Mouse (Mus musculus): ENCODE data around the gene Hras. TPM values are rescaled to one million over a fixed set of nuclear protein-coding genes. Genes with fewer than 3 reads are reported as not detected.
A peak's percentile ranks its signal among the peaks of the same experiment; 100 is the strongest.

Gene Hras
- polyA plus RNA-seq, 1 experiment from 2014 or later = 78.3 TPM

DNA sequence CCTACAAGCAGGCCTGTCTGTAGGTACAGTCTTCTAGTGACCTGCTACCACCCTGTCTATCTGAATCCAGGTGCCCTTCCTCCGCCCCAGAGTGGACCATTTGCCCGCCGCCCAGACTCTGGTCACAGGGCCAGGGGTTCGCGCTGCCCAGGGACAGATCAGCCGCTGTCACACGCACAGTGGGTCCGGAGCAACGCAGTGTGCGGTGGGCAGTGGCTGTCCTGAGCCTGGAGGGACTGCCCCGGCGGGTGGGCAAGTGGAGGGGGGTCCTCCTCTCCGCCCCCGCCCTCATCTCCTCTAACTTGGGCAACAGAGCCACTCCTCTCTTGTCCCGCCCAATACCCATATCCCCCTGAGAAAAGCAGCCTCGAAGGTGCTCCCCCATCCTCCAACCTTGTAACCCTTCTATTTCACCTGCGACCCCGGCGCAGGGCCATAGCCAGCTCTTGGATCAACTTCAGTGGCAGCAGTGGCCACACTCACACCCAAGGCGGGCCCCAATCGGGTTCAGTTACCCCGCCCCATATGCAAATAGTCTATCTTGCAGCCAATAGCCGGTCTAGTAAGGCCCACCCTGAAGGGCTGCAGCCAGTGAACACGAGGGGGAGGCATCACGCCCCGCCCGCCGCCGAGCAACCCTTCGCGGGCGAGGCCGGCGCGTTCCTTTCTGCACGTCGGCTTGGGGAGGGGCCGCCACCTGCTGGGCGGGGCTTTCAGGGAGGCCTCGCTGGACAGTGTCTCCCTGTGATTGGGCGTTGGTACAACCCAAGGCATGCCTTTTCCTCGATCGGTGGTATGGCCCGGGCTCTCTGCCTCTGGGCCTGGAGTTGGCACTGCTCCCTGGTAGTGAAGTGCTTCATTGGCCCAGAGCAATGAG lies 27.7 kb upstream of the Hras start:
- H3K27ac ChIP-seq (ENCODE audit: low read length) = peak overlapping the region; percentile 93
- peak overlapping the region; percentile 51 for H3K4me3 ChIP-seq (ENCODE audit: low read length)
- no peaks in the 10 kb centered on the region for H3K27me3 ChIP-seq (ENCODE audit: insufficient read depth, low read length)
- no peaks in the 10 kb centered on the region for H3K9me3 ChIP-seq (ENCODE audit: low read length)
- peaks cover 23% of the 10 kb centered on the region for H3K36me3 ChIP-seq (ENCODE audit: insufficient read depth, low read length)
- peak; percentile 98 for ATAC-seq (ENCODE audit: low FRiP score, low TSS enrichment)
- WGBS = 2% methylated on average over 41 of the region's 44 CpGs
- peak overlapping the region; percentile 69 for H3K4me2 ChIP-seq (replicated peaks; ENCODE audit: low read depth, low read length)
- peak overlapping the region; percentile 70 for H3K9ac ChIP-seq (replicated peaks; ENCODE audit: low read length)
- peaks cover 45% of the 10 kb centered on the region for H3K4me1 ChIP-seq (ENCODE audit: insufficient read depth, low read length)

GRCm38 (mm10) chr7:141220377-141220776 lies 26.6 kb upstream of the Hras start:
- no peak for ATAC-seq (ENCODE audit: low FRiP score, low TSS enrichment)
- Histone ChIP-seq H3K4me3 (ENCODE audit: low read length) (no peak overlapping the region), H3K4me1 (ENCODE audit: insufficient read depth, low read length) (peaks cover 50% of the 10 kb centered on the region), H3K27ac (ENCODE audit: low read length) (no peak overlapping the region), H3K9me3 (ENCODE audit: low read length) (no peaks in the 10 kb centered on the region), H3K27me3 (ENCODE audit: insufficient read depth, low read length) (no peaks in the 10 kb centered on the region), H3K9ac (replicated peaks; ENCODE audit: low read length) (0 out of 2 replicates have a peak overlapping the region, but pooled peaks have one; percentile 7), H3K36me3 (ENCODE audit: insufficient read depth, low read length) (peaks cover 23% of the 10 kb centered on the region), H3K4me2 (replicated peaks; ENCODE audit: low read depth, low read length) (peak overlapping the region; percentile 69)
- 80% methylated on average over 1 of the region's 1 CpGs for WGBS

DNA sequence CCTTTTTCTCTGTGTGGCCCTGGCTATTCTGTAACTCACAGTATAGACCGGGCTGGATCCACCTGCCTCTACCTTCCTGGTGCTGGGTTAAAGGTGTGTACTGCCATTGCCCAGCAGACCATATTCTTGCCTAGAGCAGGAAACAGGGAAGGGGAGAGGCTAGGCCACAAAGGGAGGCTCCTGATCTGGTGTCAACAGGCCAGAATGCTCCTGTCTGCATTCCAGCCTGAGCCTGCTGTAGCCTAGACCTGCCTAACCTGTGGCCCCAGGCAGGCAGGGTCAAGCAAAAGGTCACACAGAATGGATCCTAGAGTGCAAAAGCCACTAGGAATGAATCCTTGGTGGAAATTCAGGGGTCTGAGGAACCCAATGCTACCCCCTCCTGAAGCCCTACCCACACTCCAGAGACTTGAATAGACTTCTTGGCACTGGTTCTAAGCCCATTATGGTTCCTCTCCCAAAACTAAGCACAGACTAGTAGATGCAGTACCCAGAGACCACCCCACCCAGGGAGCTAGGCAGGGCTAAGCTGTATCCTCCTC lies 25.8 kb upstream of the Hras start:
- ATAC-seq (ENCODE audit: low FRiP score, low TSS enrichment) = no peak
- 93% methylated on average over 1 of the region's 1 CpGs for WGBS
- no peak overlapping the region for H3K27ac ChIP-seq (ENCODE audit: low read length)
- 0 out of 2 replicates have a peak overlapping the region, but pooled peaks have one; percentile 34 for H3K9ac ChIP-seq (replicated peaks; ENCODE audit: low read length)
- no peak overlapping the region for H3K4me2 ChIP-seq (replicated peaks; ENCODE audit: low read depth, low read length)
- no peak overlapping the region for H3K4me3 ChIP-seq (ENCODE audit: low read length)
- H3K4me1 ChIP-seq (ENCODE audit: insufficient read depth, low read length) = peaks cover 54% of the 10 kb centered on the region
- H3K36me3 ChIP-seq (ENCODE audit: insufficient read depth, low read length) = peaks cover 23% of the 10 kb centered on the region
- H3K9me3 ChIP-seq (ENCODE audit: low read length) = no peaks in the 10 kb centered on the region
- no peaks in the 10 kb centered on the region for H3K27me3 ChIP-seq (ENCODE audit: insufficient read depth, low read length)

DNA sequence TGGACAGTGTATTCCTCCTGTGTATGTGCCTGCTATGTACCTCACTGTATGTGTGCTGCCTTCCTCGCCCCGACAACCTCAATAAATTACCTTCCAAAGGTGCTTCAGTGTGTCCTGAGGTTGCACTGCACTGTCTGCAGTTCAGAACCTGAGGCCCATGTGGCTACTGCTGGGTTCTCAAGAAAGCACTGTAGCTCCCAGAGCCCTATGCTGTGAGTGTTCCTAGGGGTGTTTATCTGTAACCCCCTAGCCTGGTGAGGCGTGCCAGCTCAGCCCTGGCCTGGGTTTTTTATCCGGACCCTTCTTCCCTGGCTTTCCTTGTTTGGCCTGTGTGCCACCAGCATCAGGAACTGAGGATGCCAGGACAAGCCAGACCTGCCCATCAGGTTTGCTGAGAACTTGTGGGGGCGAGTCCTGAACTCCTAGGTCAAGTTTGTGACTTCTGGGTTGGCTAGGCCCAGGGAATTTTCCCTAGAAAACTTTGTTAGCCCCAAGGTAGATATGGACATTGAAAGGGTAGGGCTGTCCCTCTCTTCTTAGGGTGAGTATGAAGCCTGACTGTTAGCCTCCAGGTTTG lies 24.8 kb upstream of the Hras start:
- Histone ChIP-seq H3K27me3 (ENCODE audit: insufficient read depth, low read length) (no peaks in the 10 kb centered on the region), H3K4me3 (ENCODE audit: low read length) (no peak overlapping the region), H3K9ac (replicated peaks; ENCODE audit: low read length) (peak overlapping the region; percentile 44; the same call in 1 of the 2 replicates), H3K4me1 (ENCODE audit: insufficient read depth, low read length) (peaks cover 61% of the 10 kb centered on the region), H3K9me3 (ENCODE audit: low read length) (no peaks in the 10 kb centered on the region), H3K36me3 (ENCODE audit: insufficient read depth, low read length) (peaks cover 23% of the 10 kb centered on the region), H3K27ac (ENCODE audit: low read length) (peak overlapping the region; percentile 46; the same call in 1 of the 2 replicates), H3K4me2 (replicated peaks; ENCODE audit: low read depth, low read length) (peak overlapping the region; percentile 16; the same call in 1 of the 2 replicates)
- no peak for ATAC-seq (ENCODE audit: low FRiP score, low TSS enrichment)
- 79% methylated on average over 5 of the region's 5 CpGs for WGBS

DNA sequence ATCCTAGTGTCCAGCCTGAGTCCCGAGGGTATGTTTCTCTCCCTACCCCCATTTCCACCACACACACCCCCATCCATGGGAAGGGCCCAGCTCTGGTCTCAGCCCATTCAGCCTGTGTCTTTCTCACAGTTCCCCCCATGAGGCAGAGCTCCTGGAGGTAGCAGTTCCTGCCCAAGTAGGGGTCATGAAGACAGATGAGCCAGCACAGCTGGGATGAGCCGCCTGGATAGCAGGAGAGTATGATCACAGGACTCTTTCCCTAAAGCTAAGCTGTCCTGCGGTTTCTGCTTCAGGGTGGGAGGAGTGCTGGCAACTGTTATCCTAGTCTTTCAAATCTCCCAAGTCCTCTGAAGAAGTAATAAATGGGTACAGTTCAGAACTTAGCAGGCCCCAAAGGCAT lies 24.3 kb upstream of the Hras start:
- WGBS = 71% methylated on average over 3 of the region's 3 CpGs

DNA sequence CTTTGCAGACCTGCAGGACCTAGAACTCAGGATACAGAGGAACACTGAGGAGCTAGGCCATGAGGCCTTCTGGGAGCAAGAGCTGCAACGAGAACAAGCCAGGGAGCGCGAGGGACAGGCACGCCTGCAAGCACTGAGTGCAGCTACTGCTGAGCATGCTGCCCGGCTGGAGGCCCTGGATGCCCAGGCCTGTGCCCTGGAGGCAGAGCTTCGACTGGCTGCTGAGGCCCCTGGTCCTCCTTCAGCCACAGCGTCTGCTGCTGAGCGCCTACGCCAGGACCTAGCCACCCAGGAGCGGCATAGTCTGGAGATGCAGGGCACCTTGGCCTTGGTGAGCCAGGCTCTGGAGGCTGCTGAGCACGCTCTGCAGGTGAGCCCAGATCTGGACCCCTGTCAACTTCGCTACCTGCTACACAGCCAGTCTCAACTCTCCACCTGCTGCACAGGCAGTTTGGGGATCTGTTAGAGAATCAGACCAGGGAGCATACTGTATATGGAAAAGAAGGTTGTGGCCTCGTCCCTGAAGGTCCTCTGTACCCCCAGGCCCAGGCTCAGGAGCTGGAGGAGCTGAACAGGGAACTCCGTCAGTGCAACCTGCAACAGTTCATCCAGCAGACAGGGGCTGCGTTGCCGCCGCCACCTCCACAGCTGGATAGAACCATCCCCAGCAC lies 23.7 kb upstream of the Hras start:
- no peaks in the 10 kb centered on the region for H3K9me3 ChIP-seq (ENCODE audit: low read length)
- no peaks in the 10 kb centered on the region for H3K27me3 ChIP-seq (ENCODE audit: insufficient read depth, low read length)
- peak overlapping the region; percentile 77 for H3K4me3 ChIP-seq (ENCODE audit: low read length)
- peak overlapping the region; percentile 92 for H3K4me2 ChIP-seq (replicated peaks; ENCODE audit: low read depth, low read length)
- 87% methylated on average over 17 of the region's 17 CpGs for WGBS
- H3K27ac ChIP-seq (ENCODE audit: low read length) = peak overlapping the region; percentile 96
- no peak for ATAC-seq (ENCODE audit: low FRiP score, low TSS enrichment)
- H3K36me3 ChIP-seq (ENCODE audit: insufficient read depth, low read length) = peaks cover 23% of the 10 kb centered on the region
- peak overlapping the region; percentile 78 for H3K9ac ChIP-seq (replicated peaks; ENCODE audit: low read length)
- H3K4me1 ChIP-seq (ENCODE audit: insufficient read depth, low read length) = peaks cover 54% of the 10 kb centered on the region

More for the DNA sequence above, 24.3 kb upstream of the Hras start:
- Histone ChIP-seq H3K9ac (replicated peaks; ENCODE audit: low read length) (peak overlapping the region; percentile 44), H3K9me3 (ENCODE audit: low read length) (no peaks in the 10 kb centered on the region), H3K4me1 (ENCODE audit: insufficient read depth, low read length) (peaks cover 61% of the 10 kb centered on the region), H3K36me3 (ENCODE audit: insufficient read depth, low read length) (peaks cover 23% of the 10 kb centered on the region), H3K4me2 (replicated peaks; ENCODE audit: low read depth, low read length) (peak overlapping the region; percentile 16; the same call in 1 of the 2 replicates), H3K27ac (ENCODE audit: low read length) (peak overlapping the region; percentile 46; the same call in 1 of the 2 replicates), H3K27me3 (ENCODE audit: insufficient read depth, low read length) (no peaks in the 10 kb centered on the region), H3K4me3 (ENCODE audit: low read length) (no peak overlapping the region)
- no peak for ATAC-seq (ENCODE audit: low FRiP score, low TSS enrichment)

GRCm38 (mm10) chr7:141216894-141217293 lies 23.1 kb upstream of the Hras start:
- peaks cover 49% of the 10 kb centered on the region for H3K4me1 ChIP-seq (ENCODE audit: insufficient read depth, low read length)
- H3K4me3 ChIP-seq (ENCODE audit: low read length) = peak overlapping the region; percentile 77
- peak overlapping the region; percentile 78 for H3K9ac ChIP-seq (replicated peaks; ENCODE audit: low read length)
- peak overlapping the region; percentile 96 for H3K27ac ChIP-seq (ENCODE audit: low read length)
- no peaks in the 10 kb centered on the region for H3K27me3 ChIP-seq (ENCODE audit: insufficient read depth, low read length)
- no peak for ATAC-seq (ENCODE audit: low FRiP score, low TSS enrichment)
- H3K4me2 ChIP-seq (replicated peaks; ENCODE audit: low read depth, low read length) = peak overlapping the region; percentile 92
- 80% methylated on average over 11 of the region's 11 CpGs for WGBS
- no peaks in the 10 kb centered on the region for H3K9me3 ChIP-seq (ENCODE audit: low read length)
- H3K36me3 ChIP-seq (ENCODE audit: insufficient read depth, low read length) = peaks cover 23% of the 10 kb centered on the region

DNA sequence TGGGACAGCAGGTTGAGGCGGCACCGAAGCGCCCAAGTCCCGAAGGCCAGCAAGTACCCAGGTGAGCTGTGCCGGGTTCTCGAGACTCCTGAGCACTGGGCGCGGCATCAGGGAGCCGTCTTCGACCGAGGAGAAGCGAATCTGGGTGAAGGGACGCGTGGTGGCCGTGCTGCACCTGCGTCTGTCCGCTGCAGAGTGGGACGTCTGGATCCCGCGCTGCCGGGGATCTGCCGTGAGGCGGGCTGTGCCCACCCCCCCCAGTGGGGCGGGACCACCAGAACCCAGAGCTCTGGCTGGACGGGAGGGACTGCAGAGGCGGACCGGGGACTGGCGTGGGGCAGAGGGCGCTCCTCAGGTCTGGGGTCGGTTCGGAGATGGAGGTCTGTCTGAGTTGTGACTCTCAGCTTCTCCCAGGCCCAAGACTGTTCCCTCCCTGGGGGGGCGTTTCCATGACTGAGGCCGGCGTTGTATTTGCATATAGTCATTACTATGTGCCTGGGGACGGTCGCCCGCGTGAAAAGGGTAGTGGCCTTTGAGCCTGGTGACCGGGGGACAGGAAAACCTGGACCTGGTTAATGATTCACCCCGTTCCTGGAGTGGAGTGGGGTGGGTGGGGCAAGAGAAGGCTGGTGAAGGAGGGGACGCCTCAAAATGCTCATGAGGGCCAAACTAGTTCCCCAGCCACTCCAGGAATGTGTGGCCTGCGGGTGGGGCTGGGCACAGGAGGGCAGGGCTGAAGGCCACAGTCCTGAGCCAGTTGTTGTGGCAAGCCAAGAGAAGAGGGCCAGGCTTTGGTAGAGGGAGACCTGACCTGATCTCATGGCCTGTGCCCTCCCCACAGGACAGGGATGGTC lies 22.3 kb upstream of the Hras start:
- Histone ChIP-seq H3K4me1 (ENCODE audit: insufficient read depth, low read length) (peaks cover 46% of the 10 kb centered on the region), H3K27me3 (ENCODE audit: insufficient read depth, low read length) (no peaks in the 10 kb centered on the region), H3K4me2 (replicated peaks; ENCODE audit: low read depth, low read length) (peak overlapping the region; percentile 92), H3K27ac (ENCODE audit: low read length) (peak overlapping the region; percentile 96), H3K36me3 (ENCODE audit: insufficient read depth, low read length) (peaks cover 23% of the 10 kb centered on the region), H3K4me3 (ENCODE audit: low read length) (peak overlapping the region; percentile 77), H3K9ac (replicated peaks; ENCODE audit: low read length) (peak overlapping the region; percentile 78), H3K9me3 (ENCODE audit: low read length) (no peaks in the 10 kb centered on the region)
- ATAC-seq (ENCODE audit: low FRiP score, low TSS enrichment) = peak; percentile 73
- under 1% methylated on average over 42 of the region's 42 CpGs for whole genome bisulfite sequencing
